Mouse (Mus musculus): ENCODE data around the gene Diras1. TPM values are rescaled to one million over a fixed set of nuclear protein-coding genes. Genes with fewer than 3 reads are reported as not detected.

Gene Diras1
- total and polyA plus RNA-seq, 2 experiments from 2014 or later = not detected

DNA sequence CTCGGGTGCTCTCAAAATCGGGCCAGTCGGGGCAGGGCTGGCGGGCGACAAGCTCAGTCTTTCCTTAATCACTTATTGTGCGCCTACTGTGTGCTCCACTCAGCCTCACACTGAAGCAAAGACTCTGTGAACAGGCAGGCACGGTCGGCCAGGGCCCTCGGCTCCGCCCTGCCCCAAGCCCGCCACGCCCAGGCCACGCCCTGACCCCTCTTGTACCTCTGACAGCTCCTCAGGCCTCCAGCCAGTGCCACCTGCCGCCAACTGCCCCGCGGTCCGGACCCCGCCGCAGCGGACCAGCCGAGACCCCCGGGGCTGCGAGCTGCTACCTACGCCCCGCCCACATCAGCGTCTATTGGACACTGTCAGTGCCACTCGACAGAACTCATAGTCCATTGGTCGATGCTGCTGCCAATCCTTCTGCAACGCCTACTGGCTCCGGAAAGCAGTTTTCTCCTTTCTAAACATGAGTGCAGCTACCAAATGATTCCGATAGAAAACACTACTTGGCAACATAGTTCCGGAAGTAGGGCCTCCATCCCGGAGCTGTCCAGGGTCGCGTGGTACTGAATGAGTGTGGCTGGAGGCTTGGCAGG is 11.6 kb upstream of the Diras1 start, which contains the start of gene Slc39a3:
Slc39a3 (minus strand) TSS at position 439 of the 593 bp plus-strand sequence.
- DNase-seq (ENCODE audit: low spot score) (peak; percentile 97), ATAC-seq (ENCODE audit: insufficient read depth, low read depth) (peak; percentile 99)
- Histone ChIP-seq H3K4me2 (ENCODE audit: low read depth, low read length) (peak within 1 kb of the TSS; percentile 61), H3K9ac (replicated peaks; ENCODE audit: low read depth, low read length) (peak within 1 kb of the TSS; percentile 51), H3K36me3 (replicated peaks; ENCODE audit: control insufficient read depth, insufficient read depth, low read length) (no peaks in the 10 kb centered on the region), H3K27ac (ENCODE audit: low read depth) (peak within 1 kb of the TSS; percentile 15; the same call in 1 of the 2 replicates), H3K27me3 (ENCODE audit: control insufficient read depth, insufficient read depth, low read length) (no peaks in the 10 kb centered on the region), H3K4me1 (ENCODE audit: control insufficient read depth, insufficient read depth) (no peaks in the 10 kb centered on the region), H3K4me3 (ENCODE audit: low read depth, low read length) (peak within 1 kb of the TSS; percentile 56), H3K9me3 (replicated peaks; ENCODE audit: control insufficient read depth, low read length) (no peaks in the 10 kb centered on the region)
- TF ChIP-seq CTCF (IDR thresholded peaks at IDR 0.05; ENCODE audit: low read depth) = no peak
- TF ChIP-seq EP300 (IDR thresholded peaks at IDR 0.05; ENCODE audit: low read depth) = peak; percentile 86
- WGBS = 1% methylated on average over 35 of the region's 35 CpGs

- H3K9me3 ChIP-seq (replicated peaks; ENCODE audit: control insufficient read depth, low read length) = no peaks in the 10 kb centered on the region
- no peak overlapping the region for H3K4me2 ChIP-seq (ENCODE audit: low read depth, low read length)
- no peaks in the 10 kb centered on the region for H3K4me1 ChIP-seq (ENCODE audit: control insufficient read depth, insufficient read depth)
- peaks cover 5% of the 10 kb centered on the region for H3K36me3 ChIP-seq (replicated peaks; ENCODE audit: control insufficient read depth, insufficient read depth, low read length)
- no peak for DNase-seq (ENCODE audit: low spot score)
- H3K4me3 ChIP-seq (ENCODE audit: low read depth, low read length) = no peak overlapping the region
- WGBS = 72% methylated on average over 6 of the region's 7 CpGs
- H3K9ac ChIP-seq (replicated peaks; ENCODE audit: low read depth, low read length) = no peak overlapping the region
- ATAC-seq (ENCODE audit: insufficient read depth, low read depth) = no peak
- no peak overlapping the region for H3K27ac ChIP-seq (ENCODE audit: low read depth)
- TF ChIP-seq EP300 (IDR thresholded peaks at IDR 0.05; ENCODE audit: low read depth) = no peak
- no peak for TF ChIP-seq CTCF (IDR thresholded peaks at IDR 0.05; ENCODE audit: low read depth)
- H3K27me3 ChIP-seq (ENCODE audit: control insufficient read depth, insufficient read depth, low read length) = no peaks in the 10 kb centered on the region
These were observed 10.8 kb upstream of the Diras1 start for GRCm38 (mm10) chr10:81036251-81036650.

DNA sequence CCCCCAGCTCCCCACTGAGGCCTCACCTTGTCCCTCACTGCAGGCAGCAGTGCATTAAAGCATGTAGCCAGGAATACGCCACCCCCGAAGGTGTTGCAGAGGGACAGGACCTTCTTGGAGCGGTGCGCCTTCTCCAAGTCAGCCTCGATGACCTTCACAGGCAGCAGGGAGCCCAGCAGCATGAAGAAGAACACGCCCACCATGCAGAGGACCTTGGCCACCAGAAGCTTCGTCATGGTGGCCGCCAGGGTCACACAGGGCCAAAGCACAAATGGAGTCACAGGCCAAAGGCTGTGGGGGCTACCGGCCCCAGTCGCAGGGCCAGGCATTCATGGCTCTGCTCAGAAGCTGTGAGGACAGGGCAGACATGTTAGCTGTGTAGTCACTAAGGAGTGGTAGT is 8.1 kb upstream of the Diras1 start:
- no peak overlapping the region for H3K4me2 ChIP-seq (ENCODE audit: low read depth, low read length)
- peaks cover 17% of the 10 kb centered on the region for H3K36me3 ChIP-seq (replicated peaks; ENCODE audit: control insufficient read depth, insufficient read depth, low read length)
- TF ChIP-seq EP300 (IDR thresholded peaks at IDR 0.05; ENCODE audit: low read depth) (no peak), CTCF (IDR thresholded peaks at IDR 0.05; ENCODE audit: low read depth) (no peak)
- H3K4me1 ChIP-seq (ENCODE audit: control insufficient read depth, insufficient read depth) = no peaks in the 10 kb centered on the region
- WGBS = 75% methylated on average over 10 of the region's 10 CpGs
- H3K27ac ChIP-seq (ENCODE audit: low read depth) = no peak overlapping the region
- H3K9ac ChIP-seq (replicated peaks; ENCODE audit: low read depth, low read length) = no peak overlapping the region
- H3K27me3 ChIP-seq (ENCODE audit: control insufficient read depth, insufficient read depth, low read length) = no peaks in the 10 kb centered on the region
- H3K4me3 ChIP-seq (ENCODE audit: low read depth, low read length) = no peak overlapping the region
- no peaks in the 10 kb centered on the region for H3K9me3 ChIP-seq (replicated peaks; ENCODE audit: control insufficient read depth, low read length)
- ATAC-seq (ENCODE audit: insufficient read depth, low read depth) = no peak
- DNase-seq (ENCODE audit: low spot score) = no peak

- Histone ChIP-seq H3K4me1 (ENCODE audit: control insufficient read depth, insufficient read depth) (no peaks in the 10 kb centered on the region), H3K36me3 (replicated peaks; ENCODE audit: control insufficient read depth, insufficient read depth, low read length) (peaks cover 17% of the 10 kb centered on the region), H3K27ac (ENCODE audit: low read depth) (no peak overlapping the region), H3K9me3 (replicated peaks; ENCODE audit: control insufficient read depth, low read length) (no peaks in the 10 kb centered on the region), H3K27me3 (ENCODE audit: control insufficient read depth, insufficient read depth, low read length) (peaks cover 15% of the 10 kb centered on the region), H3K4me2 (ENCODE audit: low read depth, low read length) (no peak overlapping the region), H3K4me3 (ENCODE audit: low read depth, low read length) (no peak overlapping the region), H3K9ac (replicated peaks; ENCODE audit: low read depth, low read length) (no peak overlapping the region)
- 65% methylated on average over 10 of the region's 10 CpGs for WGBS
- TF ChIP-seq EP300 (IDR thresholded peaks at IDR 0.05; ENCODE audit: low read depth) (no peak), CTCF (IDR thresholded peaks at IDR 0.05; ENCODE audit: low read depth) (no peak)
- no peak for DNase-seq (ENCODE audit: low spot score)
- no peak for ATAC-seq (ENCODE audit: insufficient read depth, low read depth)
These were observed 3.6 kb upstream of the Diras1 start for GRCm38 (mm10) chr10:81029031-81029430.

- Histone ChIP-seq H3K4me1 (ENCODE audit: control insufficient read depth, insufficient read depth) (no peaks in the 10 kb centered on the region), H3K36me3 (replicated peaks; ENCODE audit: control insufficient read depth, insufficient read depth, low read length) (peaks cover 17% of the 10 kb centered on the region), H3K27ac (ENCODE audit: low read depth) (no peak overlapping the region), H3K4me3 (ENCODE audit: low read depth, low read length) (no peak overlapping the region), H3K9me3 (replicated peaks; ENCODE audit: control insufficient read depth, low read length) (no peaks in the 10 kb centered on the region), H3K27me3 (ENCODE audit: control insufficient read depth, insufficient read depth, low read length) (peaks cover 23% of the 10 kb centered on the region), H3K4me2 (ENCODE audit: low read depth, low read length) (no peak overlapping the region), H3K9ac (replicated peaks; ENCODE audit: low read depth, low read length) (no peak overlapping the region)
- no peak for TF ChIP-seq CTCF (IDR thresholded peaks at IDR 0.05; ENCODE audit: low read depth)
- no peak for TF ChIP-seq EP300 (IDR thresholded peaks at IDR 0.05; ENCODE audit: low read depth)
- ATAC-seq (ENCODE audit: insufficient read depth, low read depth) (no peak), DNase-seq (ENCODE audit: low spot score) (no peak)
These were observed 2.8 kb upstream of the Diras1 start for GRCm38 (mm10) chr10:81028219-81028618.

DNA sequence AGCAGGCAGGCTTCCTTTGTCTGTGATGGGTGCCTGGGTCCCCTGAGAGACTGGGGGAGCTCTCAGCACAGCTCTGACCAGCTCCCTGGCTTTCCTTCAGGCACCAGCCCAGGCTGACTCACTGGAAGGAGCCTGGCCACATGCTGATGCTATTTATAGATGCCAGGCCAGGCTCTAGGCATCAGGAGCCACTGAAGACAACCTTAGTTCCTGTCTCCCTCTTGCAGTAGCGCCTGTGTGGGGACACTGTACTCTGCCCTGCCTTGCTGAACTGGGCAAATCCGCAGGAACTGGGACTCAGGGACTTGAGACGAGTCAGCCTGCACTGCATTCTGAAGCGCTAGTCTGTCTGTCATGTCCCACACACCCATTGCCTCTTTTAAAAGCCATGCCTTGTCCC is 1.9 kb upstream of the Diras1 start:
- H3K4me2 ChIP-seq (ENCODE audit: low read depth, low read length) = no peak overlapping the region
- ATAC-seq (ENCODE audit: insufficient read depth, low read depth) (peak; percentile 59; the same call in 1 of the 2 replicates), DNase-seq (ENCODE audit: low spot score) (peak; percentile 23)
- TF ChIP-seq CTCF (IDR thresholded peaks at IDR 0.05; ENCODE audit: low read depth) = no peak
- peaks cover 29% of the 10 kb centered on the region for H3K27me3 ChIP-seq (ENCODE audit: control insufficient read depth, insufficient read depth, low read length)
- peaks cover 17% of the 10 kb centered on the region for H3K36me3 ChIP-seq (replicated peaks; ENCODE audit: control insufficient read depth, insufficient read depth, low read length)
- H3K27ac ChIP-seq (ENCODE audit: low read depth) = 0 out of 2 replicates have a peak overlapping the region, but pooled peaks have one; percentile 17
- H3K4me3 ChIP-seq (ENCODE audit: low read depth, low read length) = no peak overlapping the region
- no peaks in the 10 kb centered on the region for H3K9me3 ChIP-seq (replicated peaks; ENCODE audit: control insufficient read depth, low read length)
- H3K9ac ChIP-seq (replicated peaks; ENCODE audit: low read depth, low read length) = no peak overlapping the region
- no peaks in the 10 kb centered on the region for H3K4me1 ChIP-seq (ENCODE audit: control insufficient read depth, insufficient read depth)
- 28% methylated on average over 4 of the region's 4 CpGs for WGBS

Data from heart, postnatal 0 days (tissue).